Mouse (Mus musculus) frontal cortex, postnatal 14 days (tissue): ENCODE measurements at regions not wholly inside any gene's neighbourhood (a gene's known extent, or its start where the extent isn't known, plus 50 kb on each side); places are given as distances from the start of the nearest gene placed in this dataset.
"Not testable (repeated sequence)": the region's sequence is repeated elsewhere in the genome, so short reads cannot be mapped to it uniquely, and the experiment has no call there.

Experiments
- DNase-seq, 2 experiments: peaks; one replicate each; pipeline ENCODE4 v3.0.0; 2022; ENCODE audit warnings: low spot score in 2 of 2

GRCm38 (mm10) chr1:157622156-157622555 is 115.6 kb downstream of the Sec16b start:
- DNase-seq = not testable (repeated sequence)

GRCm38 (mm10) chr1:157632586-157632985 is 126.1 kb downstream of the Sec16b start:
- no peak for DNase-seq

DNA sequence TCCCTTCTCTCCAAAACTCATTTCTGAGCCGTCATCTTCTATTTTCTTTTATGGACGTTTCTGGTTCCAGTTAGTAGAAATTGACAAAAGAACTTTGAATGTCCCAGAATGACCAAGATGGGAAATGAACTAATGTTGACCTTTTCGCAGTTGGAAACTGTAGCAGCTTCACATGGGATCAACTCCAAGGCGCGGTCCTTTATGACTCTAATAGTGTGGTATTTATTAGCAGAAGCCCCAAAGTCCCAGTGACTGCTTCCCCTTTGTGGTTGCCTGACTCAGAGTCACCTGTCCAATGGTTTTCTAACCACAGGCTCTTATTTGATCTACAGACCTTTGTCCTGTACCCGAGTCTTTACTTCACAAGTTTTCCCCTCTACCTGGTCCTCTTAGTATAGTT is 126.9 kb downstream of the Sec16b start:
- DNase-seq = no peak

GRCm38 (mm10) chr1:157635776-157636175 is 129.2 kb downstream of the Sec16b start:
- no peak for DNase-seq

- no peak for DNase-seq
Observed at GRCm38 (mm10) chr1:157643524-157643923, 137.0 kb downstream of the Sec16b start.

DNA sequence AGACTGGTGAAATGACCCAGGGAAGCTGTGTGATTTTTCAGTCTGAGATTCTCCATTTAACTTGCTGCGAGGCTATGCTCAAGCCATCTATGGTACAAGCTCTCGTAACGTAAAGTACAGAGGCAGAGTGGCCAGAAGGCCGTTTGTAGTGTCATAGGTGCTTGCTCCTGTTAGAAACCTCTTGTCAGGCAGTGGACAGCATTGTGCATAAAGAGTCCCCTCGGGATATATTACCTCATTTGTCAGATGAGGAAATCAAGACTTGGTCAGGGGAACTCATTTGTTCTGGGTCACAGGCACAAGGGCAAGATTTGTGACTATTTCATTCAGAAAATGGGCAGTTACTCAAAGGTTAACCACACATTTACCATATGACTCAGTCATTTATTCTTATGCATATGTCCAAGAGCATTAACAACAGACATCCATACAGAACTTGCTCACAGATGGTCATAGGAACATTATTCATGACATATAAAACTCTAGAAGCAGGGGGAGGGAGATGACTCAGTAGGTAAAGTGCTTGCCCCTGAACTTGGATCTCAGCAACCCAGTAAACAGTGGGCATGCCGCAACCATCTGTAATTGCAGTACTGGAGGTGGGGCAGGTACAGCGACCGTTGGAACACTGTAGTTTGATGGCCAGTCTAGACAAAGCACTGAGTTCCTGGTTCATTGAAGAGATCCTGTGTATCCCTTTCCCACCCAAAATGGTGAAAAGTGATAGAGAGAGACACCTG is 139.3 kb downstream of the Sec16b start:
- DNase-seq = no peak

- DNase-seq = peak; percentile 10 to 12
Observed at GRCm38 (mm10) chr1:157655446-157655845, 148.9 kb downstream of the Sec16b start.

DNA sequence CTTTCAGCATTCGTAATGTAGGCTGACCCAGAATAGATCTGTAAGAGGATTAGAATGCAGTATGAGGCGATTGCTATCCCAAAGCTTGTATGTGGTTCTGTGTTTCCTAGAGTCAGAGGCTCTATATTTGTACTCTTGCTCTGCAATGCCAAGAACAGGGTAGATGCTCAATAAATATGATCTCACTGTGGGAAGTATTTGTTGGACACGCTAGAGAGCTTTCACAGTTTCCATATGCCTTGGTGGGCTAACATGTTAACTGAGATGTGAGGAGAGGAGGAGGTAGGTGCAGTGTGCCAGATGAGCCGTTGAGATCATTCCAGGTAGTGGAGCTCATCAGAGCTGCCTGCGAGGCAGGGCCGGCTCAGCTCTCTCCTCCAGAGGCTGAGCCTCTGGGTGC is 163.1 kb downstream of the Sec16b start:
- peak; percentile 6 to 16 for DNase-seq

GRCm38 (mm10) chr1:157684356-157684755 is 177.8 kb downstream of the Sec16b start:
- no peak for DNase-seq

DNA sequence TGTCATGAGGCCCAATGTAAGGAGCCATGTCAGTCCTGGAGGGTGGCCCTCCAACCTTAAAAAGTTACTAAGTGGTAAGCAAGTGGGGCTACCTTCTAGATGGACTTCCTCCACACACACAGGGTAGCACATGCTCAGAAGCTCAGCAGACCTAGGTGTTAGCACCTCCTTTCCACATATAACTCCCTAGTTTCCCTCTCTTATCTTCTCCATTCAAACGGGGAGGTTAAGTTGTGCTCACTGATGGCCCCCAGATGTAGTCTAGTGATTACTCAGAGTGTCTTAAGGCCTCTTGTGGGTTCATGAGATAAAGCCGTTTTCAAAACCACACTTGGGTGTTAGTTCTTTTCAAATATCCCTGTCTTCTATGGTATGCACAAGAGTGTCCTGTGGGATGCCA is 188.7 kb downstream of the Sec16b start:
- DNase-seq = no peak

GRCm38 (mm10) chr1:157703639-157704038 is 197.1 kb downstream of the Sec16b start:
- no peak for DNase-seq

DNA sequence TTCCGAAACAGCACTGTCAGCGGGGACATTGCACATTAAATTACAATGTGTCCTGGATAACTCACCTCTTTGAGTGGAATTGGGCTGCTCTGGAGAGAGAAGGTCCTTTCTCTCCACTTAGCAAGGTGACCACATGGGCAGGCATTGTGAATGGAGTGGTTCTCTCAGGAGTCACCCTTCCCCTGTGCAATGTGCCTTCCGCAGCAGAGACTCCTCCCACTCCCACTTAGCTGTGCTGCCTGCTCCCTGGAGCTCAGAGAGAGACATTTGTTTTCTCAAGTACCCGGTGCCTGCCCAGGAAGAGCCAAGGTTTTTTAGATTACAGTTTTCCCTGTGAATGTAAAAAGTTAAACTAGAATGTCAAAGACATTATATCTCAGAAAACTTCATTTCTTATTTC is 198.8 kb downstream of the Sec16b start:
- no peak for DNase-seq

- no peak for DNase-seq
Observed at GRCm38 (mm10) chr1:157707256-157707655, 200.7 kb downstream of the Sec16b start.

GRCm38 (mm10) chr1:157709117-157709516 is 202.6 kb downstream of the Sec16b start:
- no peak for DNase-seq

- DNase-seq = no peak
Observed at GRCm38 (mm10) chr1:157710870-157711269, 204.3 kb downstream of the Sec16b start.

GRCm38 (mm10) chr1:157712519-157712918 is 206.0 kb downstream of the Sec16b start:
- no peak for DNase-seq

DNA sequence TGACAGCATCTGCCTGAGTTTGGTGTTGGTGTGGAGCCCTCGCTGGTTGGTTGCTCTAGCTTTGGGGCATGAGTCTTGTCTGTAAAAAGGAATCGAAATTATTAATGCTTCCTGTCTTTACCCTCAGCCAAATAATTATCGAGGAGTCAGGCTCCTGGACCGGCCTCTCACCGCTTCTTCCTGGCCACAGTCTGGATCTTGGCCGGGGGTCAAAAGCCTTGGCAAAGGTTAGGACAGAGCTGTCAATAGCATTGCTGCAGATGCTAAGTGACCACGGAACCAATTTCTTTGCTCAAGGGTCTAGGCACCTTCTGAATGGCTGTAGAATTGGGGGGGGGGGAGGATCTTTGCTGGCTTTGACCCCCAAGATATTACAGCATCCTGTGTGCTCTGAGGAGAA is 207.3 kb downstream of the Sec16b start:
- DNase-seq = no peak

DNA sequence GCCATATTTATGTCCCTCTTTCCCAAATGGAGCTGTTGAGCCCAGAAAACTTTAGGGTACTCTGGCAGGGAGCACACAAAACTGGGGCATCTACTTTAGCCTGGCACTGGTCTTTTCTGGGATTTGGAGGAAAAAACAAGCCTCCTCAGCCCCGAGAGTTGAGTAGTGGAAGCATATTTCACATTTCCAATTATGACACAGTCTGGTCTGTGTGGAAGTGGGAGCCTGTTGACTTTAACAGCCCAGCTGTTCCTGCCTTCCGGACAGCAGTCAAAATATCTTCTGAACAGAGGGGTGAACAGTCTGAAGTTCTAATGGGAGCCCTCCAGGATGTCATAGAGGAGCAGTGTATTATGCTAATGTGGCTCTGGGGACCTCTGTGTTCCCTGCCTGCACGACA is 209.1 kb downstream of the Sec16b start:
- no peak for DNase-seq

- DNase-seq = no peak
Observed at GRCm38 (mm10) chr1:157717131-157717530, 210.6 kb downstream of the Sec16b start.

DNA sequence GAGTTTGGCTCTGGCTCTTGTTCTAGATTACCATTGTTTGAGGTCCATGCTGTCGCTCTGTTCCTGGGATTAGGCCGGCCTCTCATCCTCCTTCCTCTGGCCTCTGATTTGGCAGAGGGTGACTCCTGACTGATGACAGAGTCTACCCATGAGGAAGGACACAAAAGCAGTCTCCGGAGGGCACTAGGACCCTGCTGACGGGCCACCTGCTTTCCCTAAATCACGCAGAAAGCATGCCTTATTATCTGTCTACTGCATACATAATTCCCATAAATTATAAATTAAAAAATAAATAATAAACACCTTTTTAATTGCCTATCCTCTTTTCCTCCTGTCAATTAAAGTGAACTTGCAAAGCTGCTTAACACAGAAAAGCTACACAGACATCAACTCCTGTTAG is 215.4 kb downstream of the Sec16b start:
- no peak for DNase-seq

DNA sequence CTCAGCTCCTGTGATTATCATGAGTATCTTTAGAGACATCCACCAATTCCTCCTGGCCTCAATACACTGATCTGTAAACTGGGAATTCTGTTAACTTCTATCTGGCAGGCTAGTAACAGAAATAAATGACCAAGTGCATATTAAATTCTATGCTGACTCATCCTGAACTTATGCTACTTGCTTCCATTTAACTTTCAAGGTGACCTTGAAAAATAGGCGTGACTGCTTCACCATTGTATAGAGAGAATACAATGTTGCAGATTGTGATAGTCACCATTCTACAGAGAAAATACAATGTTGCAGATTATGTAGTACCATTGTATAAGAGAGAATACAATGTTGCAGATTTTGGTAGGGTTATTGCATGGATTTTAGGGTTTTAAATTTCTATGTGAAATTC is 224.6 kb downstream of the Sec16b start:
- no peak for DNase-seq

GRCm38 (mm10) chr1:157740725-157741665 is 234.5 kb downstream of the Sec16b start:
- no peak for DNase-seq

DNA sequence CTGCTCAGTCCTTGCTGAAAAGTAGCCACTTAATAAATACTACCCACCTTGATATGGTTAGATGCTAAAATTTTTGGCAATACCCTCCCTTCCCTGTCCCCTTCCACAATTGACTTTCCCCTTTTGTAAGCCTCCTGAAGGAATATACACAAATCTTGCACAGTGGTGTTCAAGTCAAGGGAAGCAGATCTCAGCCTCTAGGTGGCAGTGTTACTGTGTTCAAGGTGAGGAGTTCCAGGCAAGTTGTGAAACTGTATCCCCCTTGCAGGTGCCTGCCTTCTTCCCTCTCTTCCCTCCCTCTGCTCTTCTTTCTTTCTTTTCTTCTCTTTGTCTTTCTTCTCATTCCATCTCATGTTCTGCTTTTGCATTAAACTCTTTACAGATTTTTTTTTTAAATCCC is 239.1 kb downstream of the Sec16b start:
- DNase-seq = peak; percentile 40 to 75
